Comparison of ENCODE assay signal across 22 mouse cellular contexts in genomic region chr17:29092497-29092896, GRCm38 (mm10). TPM values are rescaled to one million over a fixed set of nuclear protein-coding genes. Genes with fewer than 3 reads are reported as not detected.
DNase-seq lines count a peak whose midpoint lies in the region; ATAC-seq lines count a peak whose summit lies in the region.
"Had no signal": no experiment of that assay in that cellular context is flagged by ENCODE, and none has a peak within 500 bp of the region (broad histone marks: within the 10 kb centered on the region; RNA-seq: fewer than 3 reads in every experiment).

No protein-coding gene starts in this region.

- no peaks in the 10 kb centered on the region for H3K27me3 ChIP-seq in megakaryocyte, embryonic 14.5 days (replicated peaks)
- peaks cover 7% of the 10 kb centered on the region; the same call in 1 of the 2 replicates for H3K27me3 ChIP-seq in kidney, embryonic 14.5 days (ENCODE audit: control insufficient read depth, insufficient read depth, low read length)

- H3K4me3 ChIP-seq in megakaryocyte, embryonic 14.5 days (replicated peaks) = peak overlapping the region; percentile 85
- H3K4me3 ChIP-seq in kidney, embryonic 14.5 days (ENCODE audit: low read length) = no peak overlapping the region

- 58% methylated on average over 5 of the region's 5 CpGs for WGBS in kidney, embryonic 14.5 days

- DNase-seq in cerebellum, postnatal 10 days = peak; percentile 48 to 51
- no peak for DNase-seq in cerebellum, adult 9-10 months
- peak; percentile 10 to 38 for DNase-seq in urinary bladder, postnatal 4 days (ENCODE audit: low spot score in 2 of 2)
- DNase-seq in urinary bladder, postnatal 36 days (ENCODE audit: low spot score in 2 of 2) = no peak
- no peak for DNase-seq in thymus, postnatal 4 days
- DNase-seq: adrenal gland, adult 2 months; gastrocnemius, postnatal 25 days; kidney, adult 18-20 months; kidney, postnatal 10 days; lung, embryonic 14.5 days had no signal

- H3K9ac ChIP-seq in kidney, embryonic 14.5 days (ENCODE audit: low read depth, low read length) = no peak overlapping the region
- H3K9ac ChIP-seq: embryonic facial prominence, embryonic 13.5 days; forebrain, embryonic 15.5 days; limb, embryonic 12.5 days; liver, embryonic 12.5 days; lung, embryonic 14.5 days had no signal

- no peak for ATAC-seq in megakaryocyte, adult 5-6 weeks (ENCODE audit: poor library complexity, severe bottlenecking)
- no peak for ATAC-seq in kidney, embryonic 14.5 days (ENCODE audit: low FRiP score, low TSS enrichment)
- ATAC-seq: CD4-positive, CD25-positive, alpha-beta regulatory T cell, adult 4 months; forebrain, embryonic 15.5 days; hindbrain, postnatal 0 days; liver, embryonic 12.5 days had no signal

- H3K36me3 ChIP-seq in megakaryocyte, embryonic 14.5 days (replicated peaks; ENCODE audit: low read length) = peaks cover 30% of the 10 kb centered on the region
- H3K36me3 ChIP-seq in kidney, embryonic 14.5 days (ENCODE audit: control insufficient read depth, insufficient read depth, low read length) = no peaks in the 10 kb centered on the region
- H3K36me3 ChIP-seq: embryonic facial prominence, embryonic 13.5 days; forebrain, embryonic 15.5 days; hindbrain, embryonic 10.5 days; limb, embryonic 12.5 days; liver, embryonic 12.5 days had no signal

- H3K9me3 ChIP-seq in megakaryocyte, embryonic 14.5 days = peaks cover 7% of the 10 kb centered on the region; the same call in 1 of the 2 replicates
- no peaks in the 10 kb centered on the region for H3K9me3 ChIP-seq in kidney, embryonic 14.5 days (ENCODE audit: control insufficient read depth, low read length)
- H3K9me3 ChIP-seq: embryonic facial prominence, embryonic 13.5 days; forebrain, embryonic 15.5 days; hindbrain, embryonic 10.5 days; limb, embryonic 12.5 days; liver, embryonic 12.5 days had no signal

- peaks cover 55% of the 10 kb centered on the region for H3K4me1 ChIP-seq in megakaryocyte, embryonic 14.5 days
- H3K4me1 ChIP-seq in kidney, embryonic 14.5 days (ENCODE audit: control insufficient read depth, insufficient read depth, low read length) = peaks cover 13% of the 10 kb centered on the region; the same call in 1 of the 2 replicates

- no peak overlapping the region for H3K4me2 ChIP-seq in kidney, embryonic 14.5 days (replicated peaks; ENCODE audit: low read depth, low read length)

- no peak overlapping the region for H3K27ac ChIP-seq in kidney, embryonic 14.5 days (ENCODE audit: low read depth, low read length)
- H3K27ac ChIP-seq: embryonic facial prominence, embryonic 13.5 days; forebrain, embryonic 15.5 days; hindbrain, embryonic 10.5 days; layer of hippocampus, adult 2 months; limb, embryonic 12.5 days; liver, embryonic 12.5 days had no signal

RNA-seq across cellular contexts. Expression of gene Cdkn1a, which starts 1.7 kb away (rescaled TPM):
- 228 and 253 TPM in 2 replicates for polyA plus RNA-seq in megakaryocyte, embryonic 14.5 days (2012; ENCODE audit: insufficient read depth, low replicate concordance)
- total RNA-seq in megakaryocyte, adult 5-6 weeks (2015) = 19.9 and 22.6 TPM in 2 replicates
- total RNA-seq in megakaryocyte, adult 5-6 weeks (2017) = 3.7 and 5.8 TPM in 2 replicates
- 37.4 and 45.6 TPM in 2 replicates for polyA plus RNA-seq in kidney, embryonic 14.5 days (2014; fragmentation: Nextera tagmentation; extraction: Ambion mirVana)

RNA-seq across cellular contexts. Expression of gene Rab44, which starts 21.4 kb away (rescaled TPM):
- polyA plus RNA-seq in megakaryocyte, embryonic 14.5 days (2012; ENCODE audit: insufficient read depth, low replicate concordance) = 3.4 and 22.3 TPM in 2 replicates
- 52.2 and 62.4 TPM in 2 replicates for total RNA-seq in megakaryocyte, adult 5-6 weeks (2015)
- 104 and 105 TPM in 2 replicates for total RNA-seq in megakaryocyte, adult 5-6 weeks (2017)
- 0.39 TPM in 1 of 2 replicates, not detected in the other for polyA plus RNA-seq in kidney, embryonic 14.5 days (2014; fragmentation: Nextera tagmentation; extraction: Ambion mirVana)
- polyA plus RNA-seq: CD4-positive, CD25-positive, alpha-beta regulatory T cell, adult 4 months; hindbrain, embryonic 10.5 days; neural tube, embryonic 14.5 days had no signal

Comparison
In these comparisons a context has a peak if more than half of its experiments do, and no peak if none do; other contexts are left out.
1. DNase-seq: peak in cerebellum, postnatal 10 days (2 of 2) and urinary bladder, postnatal 4 days (2 of 2); none in cerebellum, adult 9-10 months (single experiment), urinary bladder, postnatal 36 days (0 of 2) and thymus, postnatal 4 days (single experiment).